In genomic region chr6:29473941-29474691, GRCm38 (mm10) we compare ENCODE assay signal across 8 mouse cellular contexts. TPM values are rescaled to one million over a fixed set of nuclear protein-coding genes. Genes with fewer than 3 reads are reported as not detected.
DNase-seq lines count a peak whose midpoint lies in the region; ATAC-seq and TF ChIP-seq lines count a peak whose summit lies in the region.

No protein-coding gene starts in this region.

- peak overlapping the region; percentile 95 for H3K27ac ChIP-seq in brown adipose tissue, adult 24 weeks (replicated peaks; ENCODE audit: low read depth, low read length)
- H3K27ac ChIP-seq in heart, embryonic 14.5 days (replicated peaks in 1 of 2; ENCODE audit: control insufficient read depth in 1 of 2, insufficient read depth in 1 of 2, low read depth in 2 of 2, low read length in 2 of 2), result peak overlapping the region; percentile 4 to 48; a peak in 1 of 4 replicates
- 0 out of 2 replicates have a peak overlapping the region, but pooled peaks have one; percentile 47 for H3K27ac ChIP-seq in kidney, postnatal 0 days
- H3K27ac ChIP-seq in liver, embryonic 11.5 days (ENCODE audit: low read depth, low read length), result no peak overlapping the region

- no peak for TF ChIP-seq POLR2A in myocyte (IDR thresholded peaks at IDR 0.05; ENCODE audit: insufficient read length, low read depth)

- peak; percentile 96 for ATAC-seq in erythroid progenitor cell, adult 5-6 weeks (replicated peaks; ENCODE audit: low FRiP score, poor library complexity, severe bottlenecking)
- peak; percentile 89 for ATAC-seq in heart, embryonic 14.5 days (ENCODE audit: insufficient number of reproducible peaks, insufficient read depth, low FRiP score, low read depth)
- peak; percentile 93 for ATAC-seq in kidney, postnatal 0 days (replicated peaks; ENCODE audit: low FRiP score, low read depth)
- ATAC-seq in liver, embryonic 11.5 days (replicated peaks; ENCODE audit: low FRiP score), result peak; percentile 99

- H3K4me3 ChIP-seq in brown adipose tissue, adult 24 weeks (ENCODE audit: insufficient read depth, low read depth, low read length), result peak overlapping the region; percentile 62
- peak overlapping the region; percentile 45 to 50 for H3K4me3 ChIP-seq in heart, embryonic 14.5 days (ENCODE audit: control insufficient read depth in 1 of 2, insufficient read depth in 1 of 2, low read depth in 1 of 2, low read length in 2 of 2)
- H3K4me3 ChIP-seq in kidney, postnatal 0 days (replicated peaks; ENCODE audit: low read depth, low read length), result peak overlapping the region; percentile 42
- H3K4me3 ChIP-seq in liver, embryonic 11.5 days (ENCODE audit: low read depth, low read length), result peak overlapping the region; percentile 58
- H3K4me3 ChIP-seq in myocyte, result no peak overlapping the region

- no peaks in the 10 kb centered on the region for H3K79me2 ChIP-seq in myocyte (ENCODE audit: control insufficient read depth, insufficient read depth)

- H3K9ac ChIP-seq in heart, embryonic 14.5 days (ENCODE audit: low read length), result peak overlapping the region; percentile 72
- peak overlapping the region; percentile 60 for H3K9ac ChIP-seq in kidney, postnatal 0 days (ENCODE audit: low read depth, low read length)
- H3K9ac ChIP-seq in liver, embryonic 11.5 days (ENCODE audit: low read depth, low read length), result peak overlapping the region; percentile 36

- H3K4me2 ChIP-seq in heart, embryonic 14.5 days (ENCODE audit: low read length), result peak overlapping the region; percentile 88
- peak overlapping the region; percentile 68 for H3K4me2 ChIP-seq in kidney, postnatal 0 days (ENCODE audit: low read length)
- H3K4me2 ChIP-seq in liver, embryonic 11.5 days, result peak overlapping the region; percentile 74
- peak overlapping the region; percentile 4 for H3K4me2 ChIP-seq in myocyte (ENCODE audit: low read depth)

- no peak overlapping the region for H3ac ChIP-seq in myocyte (ENCODE audit: control insufficient read depth, insufficient read length)

- H3K4me1 ChIP-seq in brown adipose tissue, adult 24 weeks (ENCODE audit: control insufficient read depth, insufficient read depth, insufficient read length, low read length), result peaks cover 3% of the 10 kb centered on the region; the same call in 1 of the 2 replicates
- peaks cover 7 to 9% of the 10 kb centered on the region in 2 experiments; a peak in 3 of 4 replicates for H3K4me1 ChIP-seq in heart, embryonic 14.5 days (ENCODE audit: control insufficient read depth in 2 of 2, insufficient read depth in 2 of 2, low read length in 2 of 2)
- H3K4me1 ChIP-seq in kidney, postnatal 0 days (replicated peaks; ENCODE audit: insufficient read depth, low read length), result peaks cover 8% of the 10 kb centered on the region
- H3K4me1 ChIP-seq in liver, embryonic 11.5 days (replicated peaks; ENCODE audit: control insufficient read depth, insufficient read depth, low read length), result peaks cover 4% of the 10 kb centered on the region; the same call in 1 of the 2 replicates

- H3K9me3 ChIP-seq in heart, embryonic 14.5 days (ENCODE audit: control insufficient read depth, low read length), result no peaks in the 10 kb centered on the region
- H3K9me3 ChIP-seq in kidney, postnatal 0 days (replicated peaks; ENCODE audit: low read length), result no peaks in the 10 kb centered on the region
- H3K9me3 ChIP-seq in liver, embryonic 11.5 days (ENCODE audit: control insufficient read depth, low read length), result no peaks in the 10 kb centered on the region

- peak; percentile 86 for DNase-seq in CD4-positive helper T cell, adult 2 months (ENCODE audit: low read depth, low spot score)
- peak; percentile 95 for DNase-seq in kidney, postnatal 0 days (ENCODE audit: low spot score)
- peak; percentile 87 for DNase-seq in liver, embryonic 11.5 days (ENCODE audit: low spot score)
- peak; percentile 76 to 85 for DNase-seq in spleen, postnatal 4 days (ENCODE audit: low spot score in 2 of 2)

- H3K36me3 ChIP-seq in heart, embryonic 14.5 days (ENCODE audit: control insufficient read depth, insufficient read depth, low read length), result peaks cover 21% of the 10 kb centered on the region
- H3K36me3 ChIP-seq in kidney, postnatal 0 days (ENCODE audit: insufficient read depth, low read length), result peaks cover 11% of the 10 kb centered on the region; the same call in 1 of the 2 replicates
- peaks cover 16% of the 10 kb centered on the region; the same call in 1 of the 2 replicates for H3K36me3 ChIP-seq in liver, embryonic 11.5 days (ENCODE audit: control insufficient read depth, insufficient read depth, low read length)
- H3K36me3 ChIP-seq in myocyte (ENCODE audit: control insufficient read depth, insufficient read depth), result peaks cover 7% of the 10 kb centered on the region

- WGBS in heart, embryonic 14.5 days, result 4% methylated on average over 33 of the region's 33 CpGs
- WGBS in kidney, postnatal 0 days, result 5% methylated on average over 33 of the region's 33 CpGs
- WGBS in liver, embryonic 11.5 days, result 4% methylated on average over 33 of the region's 33 CpGs

- 0 out of 2 replicates have a peak, but pooled peaks have one; percentile 3 for TF ChIP-seq CTCF in kidney, postnatal 0 days (IDR thresholded peaks at IDR 0.05; ENCODE audit: low read depth)

- H3K27me3 ChIP-seq in heart, embryonic 14.5 days (ENCODE audit: control insufficient read depth, insufficient read depth, low read length), result no peaks in the 10 kb centered on the region
- no peaks in the 10 kb centered on the region for H3K27me3 ChIP-seq in kidney, postnatal 0 days (ENCODE audit: insufficient read depth, low read length)
- H3K27me3 ChIP-seq in liver, embryonic 11.5 days (replicated peaks; ENCODE audit: control insufficient read depth, insufficient read depth, low read length), result no peaks in the 10 kb centered on the region; the same call in 1 of the 2 replicates
- no peaks in the 10 kb centered on the region for H3K27me3 ChIP-seq in myocyte (ENCODE audit: control insufficient read depth, insufficient read depth, insufficient read length)

TF ChIP-seq in myocyte, 11 proteins besides CTCF, POLR2A, EP300 and RAD21 (continues in another document):
- TF ChIP-seq E2F4 (IDR thresholded peaks at IDR 0.05; ENCODE audit: insufficient read depth), result no peak
- TF ChIP-seq TCF3 (IDR thresholded peaks at IDR 0.05; ENCODE audit: insufficient read length, low read depth), result no peak
- no peak for TF ChIP-seq MYOD1 (IDR thresholded peaks at IDR 0.05; ENCODE audit: control insufficient read depth in 1 of 3, insufficient read length in 2 of 3, low read depth in 2 of 3)
- TF ChIP-seq REST (IDR thresholded peaks at IDR 0.05; ENCODE audit: insufficient read depth, insufficient read length), result no peak

RNA-seq across cellular contexts. Expression of gene Atp6v1fnb, which starts 2.9 kb away (rescaled TPM):
- polyA plus RNA-seq in brown adipose tissue, adult 24 weeks (2012; ENCODE audit: insufficient read depth, insufficient read length, missing spikeins), result not detected in 2 replicates
- total RNA-seq in erythroid progenitor cell, adult 5-6 weeks (2015; ENCODE audit: low replicate concordance), result not detected in 2 replicates
- 0.64 TPM in 1 of 2 replicates, not detected in the other for total RNA-seq in erythroid progenitor cell, adult 5-6 weeks (2017; ENCODE audit: low replicate concordance)
- polyA plus RNA-seq in heart, embryonic 14.5 days (2014; fragmentation: Nextera tagmentation; extraction: Ambion mirVana), result not detected in 2 replicates
- polyA plus RNA-seq in kidney, postnatal 0 days (2015; fragmentation: Nextera tagmentation; extraction: Ambion mirVana), result not detected in 2 replicates
- 0.34 and 0.55 TPM in 2 replicates for polyA plus RNA-seq in liver, embryonic 11.5 days (2014; fragmentation: Nextera tagmentation; extraction: Ambion mirVana)
- not detected for polyA plus RNA-seq in myocyte (2012; fragmentation: generic; extraction: Trizol)

RNA-seq across cellular contexts. Expression of gene Atp6v1f, which starts 6.6 kb away (rescaled TPM):
- polyA plus RNA-seq in brown adipose tissue, adult 24 weeks (2012; ENCODE audit: insufficient read depth, insufficient read length, missing spikeins), result 252 and 255 TPM in 2 replicates
- total RNA-seq in erythroid progenitor cell, adult 5-6 weeks (2015; ENCODE audit: low replicate concordance), result 66.7 and 71.7 TPM in 2 replicates
- total RNA-seq in erythroid progenitor cell, adult 5-6 weeks (2017; ENCODE audit: low replicate concordance), result 24.1 and 45.5 TPM in 2 replicates
- polyA plus RNA-seq in heart, embryonic 14.5 days (2014; fragmentation: Nextera tagmentation; extraction: Ambion mirVana), result 208 and 250 TPM in 2 replicates
- polyA plus RNA-seq in kidney, postnatal 0 days (2015; fragmentation: Nextera tagmentation; extraction: Ambion mirVana), result 461 and 485 TPM in 2 replicates
- polyA plus RNA-seq in liver, embryonic 11.5 days (2014; fragmentation: Nextera tagmentation; extraction: Ambion mirVana), result 223 and 247 TPM in 2 replicates
- polyA plus RNA-seq in myocyte (2012; fragmentation: generic; extraction: Trizol), result 242 TPM

RNA-seq across cellular contexts. Expression of gene Kcp, which starts 33.6 kb away (rescaled TPM):
- 12.6 and 26.4 TPM in 2 replicates for polyA plus RNA-seq in brown adipose tissue, adult 24 weeks (2012; ENCODE audit: insufficient read depth, insufficient read length, missing spikeins)
- total RNA-seq in erythroid progenitor cell, adult 5-6 weeks (2015; ENCODE audit: low replicate concordance), result not detected in 2 replicates
- total RNA-seq in erythroid progenitor cell, adult 5-6 weeks (2017; ENCODE audit: low replicate concordance), result not detected in 2 replicates
- polyA plus RNA-seq in heart, embryonic 14.5 days (2014; fragmentation: Nextera tagmentation; extraction: Ambion mirVana), result 10.0 and 10.2 TPM in 2 replicates
- 17.1 and 19.1 TPM in 2 replicates for polyA plus RNA-seq in kidney, postnatal 0 days (2015; fragmentation: Nextera tagmentation; extraction: Ambion mirVana)
- 9.2 and 9.5 TPM in 2 replicates for polyA plus RNA-seq in liver, embryonic 11.5 days (2014; fragmentation: Nextera tagmentation; extraction: Ambion mirVana)
- 0.26 TPM for polyA plus RNA-seq in myocyte (2012; fragmentation: generic; extraction: Trizol)

RNA-seq across cellular contexts. Expression of gene Flnc, which starts 41.1 kb away (rescaled TPM):
- 1.5 and 3.0 TPM in 2 replicates for polyA plus RNA-seq in brown adipose tissue, adult 24 weeks (2012; ENCODE audit: insufficient read depth, insufficient read length, missing spikeins)
- total RNA-seq in erythroid progenitor cell, adult 5-6 weeks (2015; ENCODE audit: low replicate concordance), result not detected in 2 replicates
- total RNA-seq in erythroid progenitor cell, adult 5-6 weeks (2017; ENCODE audit: low replicate concordance), result not detected in 2 replicates
- polyA plus RNA-seq in heart, embryonic 14.5 days (2014; fragmentation: Nextera tagmentation; extraction: Ambion mirVana), result 36.8 and 47.7 TPM in 2 replicates
- polyA plus RNA-seq in kidney, postnatal 0 days (2015; fragmentation: Nextera tagmentation; extraction: Ambion mirVana), result 2.5 and 2.8 TPM in 2 replicates
- polyA plus RNA-seq in liver, embryonic 11.5 days (2014; fragmentation: Nextera tagmentation; extraction: Ambion mirVana), result 4.7 and 6.2 TPM in 2 replicates
- polyA plus RNA-seq in myocyte (2012; fragmentation: generic; extraction: Trizol), result 268 TPM

RNA-seq across cellular contexts. Expression of gene Irf5, which starts 52.3 kb away (rescaled TPM):
- 2.0 and 2.6 TPM in 2 replicates for polyA plus RNA-seq in brown adipose tissue, adult 24 weeks (2012; ENCODE audit: insufficient read depth, insufficient read length, missing spikeins)
- 2.5 and 9.7 TPM in 2 replicates for total RNA-seq in erythroid progenitor cell, adult 5-6 weeks (2015; ENCODE audit: low replicate concordance)
- 6.7 and 13.5 TPM in 2 replicates for total RNA-seq in erythroid progenitor cell, adult 5-6 weeks (2017; ENCODE audit: low replicate concordance)
- 5.0 and 5.3 TPM in 2 replicates for polyA plus RNA-seq in heart, embryonic 14.5 days (2014; fragmentation: Nextera tagmentation; extraction: Ambion mirVana)
- 3.7 and 4.7 TPM in 2 replicates for polyA plus RNA-seq in kidney, postnatal 0 days (2015; fragmentation: Nextera tagmentation; extraction: Ambion mirVana)
- polyA plus RNA-seq in liver, embryonic 11.5 days (2014; fragmentation: Nextera tagmentation; extraction: Ambion mirVana), result 8.2 and 9.4 TPM in 2 replicates
- 0.32 TPM for polyA plus RNA-seq in myocyte (2012; fragmentation: generic; extraction: Trizol)

Comparison
In these comparisons a context has a peak if more than half of its experiments do, and no peak if none do; other contexts are left out.
1. H3K4me2 ChIP-seq: peak in every context shown above with its lines; median percentile 88 in heart, embryonic 14.5 days; 74 in liver, embryonic 11.5 days; 68 in kidney, postnatal 0 days; 4 in myocyte.